Mouse (Mus musculus) bone marrow macrophage, adult 2 months (primary cell): ENCODE data around the gene Ifi27l2b.

Experiments
- CTCF ChIP-seq: IDR thresholded peaks from 2 replicates; pipeline ENCODE4 v1.5.1; 2012; ENCODE audit warnings: low read depth, mild to moderate bottlenecking, low read length, moderate library complexity
- POLR2A ChIP-seq: IDR thresholded peaks from 2 replicates; pipeline ENCODE4 v1.6.1; 2012; ENCODE audit warnings: mild to moderate bottlenecking, low read depth, low read length, borderline replicate concordance

DNA sequence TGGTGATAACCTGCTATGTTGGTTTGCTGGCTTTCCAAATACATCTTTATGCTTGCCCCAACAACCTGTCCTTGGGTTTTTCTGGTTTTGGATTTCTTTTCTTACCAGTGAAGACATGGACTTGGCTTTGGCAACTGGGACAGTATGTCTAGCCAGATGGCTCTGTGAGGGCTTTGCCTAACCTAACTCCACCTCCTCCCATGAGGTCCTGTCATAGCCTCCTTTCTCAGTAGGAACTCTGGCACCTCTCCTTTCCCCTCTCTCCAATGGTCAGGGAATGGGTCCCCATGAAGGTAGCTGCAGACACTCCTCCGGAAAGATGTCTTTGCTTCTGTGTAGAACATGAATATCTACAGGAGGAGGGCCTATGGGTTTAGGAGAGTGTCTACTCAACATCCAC, 29.7 kb upstream of the Ifi27l2b start:
- TF ChIP-seq CTCF: no peak
- no peak for TF ChIP-seq POLR2A
